Mouse (Mus musculus): ENCODE measurements at regions not wholly inside any gene's neighbourhood (a gene's known extent, or its start where the extent isn't known, plus 50 kb on each side); places are given as distances from the start of the nearest gene placed in this dataset.

DNA sequence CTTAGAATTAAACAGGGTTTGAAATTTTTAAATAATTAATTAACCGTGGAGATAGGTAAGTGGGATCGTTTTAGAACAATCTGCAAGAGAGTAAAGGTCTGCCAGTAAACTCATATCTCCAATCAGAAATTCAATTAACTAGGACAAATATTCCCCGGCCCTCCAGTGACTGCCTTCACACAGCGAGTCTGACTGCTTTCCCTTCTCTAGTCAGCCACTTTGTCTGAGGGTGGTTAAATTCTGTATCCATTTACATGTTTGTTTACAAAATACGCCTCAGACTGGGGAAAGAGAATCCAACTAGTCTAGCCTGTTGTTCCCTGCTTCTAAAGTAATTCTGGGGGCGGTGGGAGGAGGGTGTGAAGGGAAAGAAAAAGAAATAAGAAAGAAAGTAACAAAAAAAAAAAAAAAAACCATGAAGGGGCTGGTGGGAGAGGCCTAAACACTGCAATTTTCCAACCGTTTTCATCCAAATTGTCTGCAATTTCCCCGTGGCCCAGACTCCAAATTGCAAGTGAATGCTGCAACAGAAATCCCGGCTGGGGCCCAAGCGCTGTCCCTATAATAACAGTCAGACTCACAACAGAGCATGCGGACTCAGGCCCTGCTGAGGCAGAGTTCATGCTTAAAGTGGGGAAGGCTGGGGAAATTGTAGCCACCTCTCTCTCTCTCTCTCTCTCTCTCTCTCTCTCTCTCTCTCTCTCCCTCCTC is 336.3 kb downstream of the Gm9195 start:
- TF ChIP-seq CTCF (IDR thresholded peaks at IDR 0.05) (no peak), EP300 (IDR thresholded peaks at IDR 0.05) (no peak)

All from lung, postnatal 0 days (tissue).